Mouse (Mus musculus): Measurements from ENCODE around the gene Rnase9.
"Not testable (repeated sequence)": the region's sequence is repeated elsewhere in the genome, so short reads cannot be mapped to it uniquely, and the experiment has no call there.

Gene Rnase9

DNA sequence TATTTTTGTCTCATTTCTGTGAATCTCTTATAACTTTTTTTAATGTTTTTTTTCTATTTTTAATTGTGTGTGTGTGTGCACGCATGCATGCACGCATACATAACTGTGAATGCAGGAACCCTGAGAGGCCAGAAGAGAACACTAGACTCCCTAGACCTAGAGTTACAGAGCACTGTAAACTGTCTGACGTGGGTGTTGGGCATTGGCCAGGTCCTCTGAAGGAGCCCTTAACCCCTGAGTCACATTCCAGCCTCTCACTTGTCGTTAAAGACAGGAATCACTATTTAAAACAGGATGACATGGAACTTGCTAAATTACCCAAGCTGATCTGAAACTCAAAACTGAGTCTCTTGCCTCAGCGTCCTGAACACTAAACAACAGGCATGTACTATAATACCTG, 10.3 kb upstream of the Rnase9 start:
- in situ Hi-C loops (cut with MboI; ENCODE audit: low sequenced_read_pairs) = no loop called here

- in situ Hi-C loops (cut with MboI; ENCODE audit: low sequenced_read_pairs) = no loop called here
Measured at GRCm38 (mm10) chr14:51050063-51050462, 8.4 kb upstream of the Rnase9 start, which contains the start of gene Rnase11. Gene Rnase11, minus strand, starts transcription at chr14:51050163.

- in situ Hi-C loops (cut with MboI; ENCODE audit: low sequenced_read_pairs) = no loop called here
Measured at GRCm38 (mm10) chr14:51047846-51048245, 6.2 kb upstream of the Rnase9 start.

GRCm38 (mm10) chr14:51036214-51036613, 5.5 kb downstream of the Rnase9 start:
- in situ Hi-C loops (cut with MboI; ENCODE audit: low sequenced_read_pairs) = no loop called here

- in situ Hi-C loops (cut with MboI; ENCODE audit: low sequenced_read_pairs) = no loop called here
Measured at GRCm38 (mm10) chr14:51035206-51035605, 6.5 kb downstream of the Rnase9 start.

DNA sequence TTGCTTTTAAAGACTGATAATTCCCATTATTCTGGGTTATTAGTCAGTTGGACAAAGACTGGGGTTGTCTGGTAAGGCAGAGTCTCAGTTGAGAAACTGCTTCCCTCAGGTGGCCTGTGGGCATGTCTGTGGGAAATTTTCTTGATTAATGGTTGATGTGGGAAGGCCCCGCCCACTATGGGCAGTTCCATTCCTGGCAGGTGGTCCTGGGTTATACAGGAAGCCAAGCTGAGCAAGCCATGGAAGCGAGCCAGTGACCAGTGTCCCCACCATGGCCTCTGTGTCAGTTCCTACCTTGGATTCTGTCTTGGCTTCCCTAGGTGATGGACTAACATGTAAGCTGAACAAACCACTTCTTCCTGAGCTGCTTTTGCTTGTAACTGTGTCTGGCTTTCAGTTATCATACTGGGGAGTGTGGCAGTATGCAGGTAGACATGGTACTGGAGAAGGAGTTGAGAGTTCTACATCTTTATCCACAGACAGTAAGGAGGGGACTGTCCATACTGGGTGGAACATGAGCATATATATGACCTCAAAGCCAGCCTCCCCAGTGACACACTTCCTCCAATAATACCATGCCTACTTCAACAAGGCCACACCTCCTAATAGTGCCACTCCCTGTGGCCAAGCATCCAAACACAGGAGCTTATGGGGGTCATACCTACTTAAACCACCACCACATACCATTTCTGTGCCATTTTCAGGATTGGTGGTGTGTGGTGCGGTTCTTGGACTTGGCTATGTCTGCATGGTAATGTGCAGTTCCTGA, 14.1 kb downstream of the Rnase9 start:
- in situ Hi-C loops (cut with MboI; ENCODE audit: low sequenced_read_pairs) = loop anchor here (10.0 kb wide), 1 partner anchor 77 kb away; no protein-coding TSS in a partner anchor

DNA sequence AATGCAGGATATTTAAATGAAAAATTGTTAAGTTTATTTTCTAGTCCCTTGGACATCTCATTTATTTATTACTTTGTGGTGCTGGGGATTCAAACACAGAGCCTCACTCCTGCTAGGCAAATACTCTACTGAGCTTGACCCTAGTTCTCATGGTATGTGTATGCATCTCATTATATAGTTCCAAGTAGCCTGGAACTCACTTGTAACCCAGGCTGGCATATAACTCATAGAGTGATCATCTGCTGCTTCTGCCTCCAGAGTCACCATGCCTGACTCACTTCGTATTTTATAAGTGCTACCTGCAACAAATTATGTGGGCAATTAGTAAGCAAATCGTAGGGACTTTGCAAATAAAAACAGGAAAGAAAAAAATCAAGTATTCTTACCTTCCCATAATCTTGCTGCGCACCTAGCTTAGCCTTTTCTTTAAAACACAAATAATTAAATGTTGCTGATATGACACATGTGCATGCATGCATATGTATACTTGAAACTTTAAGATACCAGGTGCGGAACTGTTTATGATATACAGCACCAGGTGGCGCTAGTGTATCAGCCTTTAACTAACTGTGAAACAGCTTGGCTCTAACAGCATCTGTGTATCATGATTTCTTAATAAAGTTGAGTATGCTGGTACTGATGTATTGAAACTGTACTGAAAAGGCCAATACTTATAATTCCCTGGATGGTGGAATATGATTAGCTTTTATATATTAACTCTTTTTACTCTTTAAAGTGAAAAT, 15.1 kb downstream of the Rnase9 start:
- in situ Hi-C loops (cut with MboI; ENCODE audit: low sequenced_read_pairs) = loop anchor here (10.0 kb wide), 1 partner anchor 78 kb away; no protein-coding TSS in a partner anchor

GRCm38 (mm10) chr14:51024820-51025219, 16.8 kb downstream of the Rnase9 start:
- in situ Hi-C loops (cut with MboI; ENCODE audit: low sequenced_read_pairs) = loop anchor here (10.0 kb wide), 1 partner anchor 80 kb away; no protein-coding TSS in a partner anchor

DNA sequence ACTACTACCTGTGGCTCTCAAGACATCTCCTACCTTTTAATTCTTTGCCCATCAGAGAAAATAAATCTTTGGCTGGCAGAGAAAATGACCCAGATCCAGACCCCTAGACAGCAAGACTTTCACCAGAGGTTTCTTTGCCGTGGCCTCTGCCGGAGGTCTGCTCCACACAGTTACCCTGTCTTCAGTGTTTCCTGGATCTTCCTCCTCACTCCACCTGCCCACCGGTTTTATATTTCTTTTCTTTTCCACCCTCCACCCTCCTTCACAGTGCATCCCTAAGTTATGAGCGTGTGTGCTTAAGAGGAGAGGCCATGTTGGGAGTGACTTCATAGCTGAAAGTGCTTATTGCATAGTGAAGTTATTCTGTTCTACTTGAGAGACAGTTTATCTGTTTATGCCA, 18.2 kb downstream of the Rnase9 start:
- in situ Hi-C loops (cut with MboI; ENCODE audit: low sequenced_read_pairs) = loop anchor here (10.0 kb wide), 1 partner anchor 81 kb away; no protein-coding TSS in a partner anchor

GRCm38 (mm10) chr14:51017256-51017655, 24.4 kb downstream of the Rnase9 start:
- in situ Hi-C loops (cut with MboI; ENCODE audit: low sequenced_read_pairs) = no loop called here

GRCm38 (mm10) chr14:51015780-51016179, 25.9 kb downstream of the Rnase9 start:
- in situ Hi-C loops (cut with MboI; ENCODE audit: low sequenced_read_pairs) = no loop called here

DNA sequence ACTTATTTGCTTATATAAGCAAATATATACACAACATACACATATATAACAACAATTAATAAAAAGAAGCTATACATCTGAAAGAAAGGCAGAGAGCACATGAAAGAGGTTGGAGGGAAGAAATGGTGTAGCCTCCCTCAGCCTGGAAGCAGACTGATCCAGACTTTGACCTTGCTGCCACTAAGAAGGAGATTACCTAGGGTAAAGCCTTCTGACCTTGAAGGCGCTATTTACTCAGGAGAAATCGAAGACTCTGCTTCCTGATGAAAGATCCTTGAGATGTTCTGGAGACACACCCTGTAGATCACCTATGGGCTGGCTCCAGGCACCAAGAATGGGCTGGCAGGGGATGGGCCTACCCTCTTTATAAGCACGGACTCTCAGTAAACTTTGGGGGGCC, 26.9 kb downstream of the Rnase9 start:
- in situ Hi-C loops (cut with MboI; ENCODE audit: low sequenced_read_pairs) = not testable (repeated sequence)

GRCm38 (mm10) chr14:51009572-51009971, 32.1 kb downstream of the Rnase9 start:
- in situ Hi-C loops (cut with MboI; ENCODE audit: low sequenced_read_pairs) = no loop called here

- in situ Hi-C loops (cut with MboI; ENCODE audit: low sequenced_read_pairs) = no loop called here
Measured at GRCm38 (mm10) chr14:51008781-51009180, 32.9 kb downstream of the Rnase9 start.

DNA sequence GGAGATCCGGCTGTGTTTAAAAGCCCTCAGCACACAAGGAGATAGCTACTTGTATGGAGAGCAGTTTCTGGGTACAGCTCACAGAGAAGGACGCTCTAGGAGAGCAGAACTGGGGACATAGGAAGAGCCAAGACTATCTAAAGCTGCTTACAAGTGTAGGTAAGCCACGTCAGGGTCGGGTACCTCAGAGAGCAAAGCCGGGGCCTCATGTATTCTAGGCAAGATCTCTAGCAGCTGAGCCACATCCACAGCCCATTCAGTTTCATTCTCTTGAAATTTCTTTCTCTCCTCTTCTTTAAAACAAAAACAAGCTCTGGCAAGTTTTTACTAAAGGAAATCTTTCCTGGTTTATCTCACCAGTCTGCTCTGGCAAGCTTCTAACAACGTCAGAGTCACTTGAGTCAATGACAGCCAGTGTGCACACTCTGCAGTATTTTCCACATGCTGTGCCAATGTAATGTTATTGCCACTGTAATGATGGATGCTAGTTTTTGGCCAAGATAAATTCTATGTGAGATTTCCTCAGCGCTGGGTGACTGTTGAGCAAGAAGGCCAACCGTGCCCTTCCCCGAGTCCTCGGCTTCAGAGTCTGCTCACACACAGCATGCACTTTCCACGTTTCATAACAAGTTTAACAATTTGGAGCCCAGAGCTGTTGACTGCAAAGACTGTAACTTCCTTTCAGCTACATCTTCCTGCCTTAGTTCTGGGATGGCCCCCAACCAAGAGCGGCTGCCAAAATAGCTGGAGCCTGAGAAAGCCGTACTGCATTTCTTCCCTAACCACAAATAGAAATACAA, 33.6 kb downstream of the Rnase9 start:
- in situ Hi-C loops (cut with MboI; ENCODE audit: low sequenced_read_pairs) = no loop called here

DNA sequence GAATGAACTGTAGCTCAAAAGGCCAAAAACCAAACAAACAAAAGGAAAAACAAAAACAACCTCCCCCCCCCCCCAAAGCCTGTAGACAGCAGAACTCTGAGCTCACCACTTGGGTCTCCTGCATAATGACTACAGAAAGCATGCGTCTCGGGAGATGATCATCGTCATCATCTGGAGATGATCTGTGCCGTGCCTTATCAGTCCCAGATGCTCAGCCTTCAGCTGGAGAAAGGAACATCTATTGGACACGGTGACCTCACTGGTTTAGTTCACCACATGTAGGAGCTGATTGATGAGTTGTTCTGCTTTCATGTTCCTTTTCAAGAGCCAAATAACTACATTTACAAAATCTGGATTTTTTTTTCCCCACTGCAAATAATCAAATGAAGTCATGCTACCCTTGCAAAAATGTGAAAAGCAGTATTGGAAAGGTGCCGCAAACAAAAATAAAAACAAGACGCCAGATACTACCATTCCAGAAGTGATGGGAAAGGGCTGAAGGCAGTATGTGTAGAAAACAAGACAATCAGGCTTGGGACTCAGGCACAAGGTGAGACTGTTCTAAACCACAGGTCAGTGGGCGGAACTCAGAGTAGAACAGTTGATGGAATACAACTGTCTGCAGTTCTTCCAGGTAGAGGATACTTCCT, 34.4 kb downstream of the Rnase9 start, which contains the start of gene Rnase10:
Rnase10 (plus strand) TSS at position 600 of the 650 bp plus-strand sequence.
- in situ Hi-C loops (cut with MboI; ENCODE audit: low sequenced_read_pairs) = no loop called here

DNA sequence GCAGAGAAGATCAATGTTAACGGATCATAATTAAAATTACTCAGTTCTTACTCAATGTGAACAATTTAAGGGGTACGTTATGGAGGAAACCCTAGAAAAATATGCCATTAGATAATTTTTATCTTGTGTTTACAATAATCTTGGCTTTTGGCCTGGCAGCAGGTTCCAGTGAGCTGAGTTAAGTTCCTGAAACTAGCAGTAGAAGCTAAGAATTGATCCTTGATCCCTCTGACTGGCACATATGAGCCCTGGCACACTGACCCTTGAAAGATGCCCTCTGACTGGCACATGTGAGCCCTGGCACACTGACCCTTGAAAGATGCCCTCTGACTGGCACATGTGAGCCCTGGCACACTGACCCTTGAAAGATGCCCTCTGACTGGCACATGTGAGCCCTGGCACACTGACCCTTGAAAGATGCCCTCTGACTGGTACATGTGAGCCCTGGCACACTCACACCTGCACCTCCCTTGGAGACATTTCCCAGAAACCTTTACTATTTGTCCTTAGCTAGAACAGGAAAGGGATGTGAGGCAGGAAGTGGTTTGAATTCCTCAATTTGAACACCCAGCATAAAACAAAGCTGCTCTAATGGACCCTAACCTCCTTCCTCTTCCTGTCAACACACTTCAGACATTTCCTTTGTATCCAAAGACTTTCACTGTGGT, 43.5 kb downstream of the Rnase9 start:
- in situ Hi-C loops (cut with MboI; ENCODE audit: low sequenced_read_pairs) = no loop called here

DNA sequence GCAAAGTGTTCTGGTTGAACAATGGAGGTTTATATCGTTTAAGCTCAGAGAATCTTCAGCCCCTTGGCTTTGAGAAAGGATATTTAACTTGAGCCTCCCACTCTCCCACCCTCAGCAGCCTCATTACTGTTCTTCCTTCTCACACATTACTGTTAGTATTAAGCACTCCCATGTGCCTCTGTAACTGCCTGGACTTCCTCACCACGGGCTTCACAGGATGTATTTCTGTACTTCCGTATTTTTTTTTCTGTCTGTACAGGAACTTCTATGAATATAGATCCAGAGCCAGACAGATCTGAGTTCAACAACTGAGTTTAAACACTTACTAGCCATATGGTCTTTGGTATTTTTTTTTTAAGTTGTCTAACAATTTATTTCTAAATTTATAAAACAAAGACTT, 44.6 kb downstream of the Rnase9 start:
- in situ Hi-C loops (cut with MboI; ENCODE audit: low sequenced_read_pairs) = no loop called here

GRCm38 (mm10) chr14:50991037-50991436, 50.6 kb downstream of the Rnase9 start:
- in situ Hi-C loops (cut with MboI; ENCODE audit: low sequenced_read_pairs) = no loop called here

Data from CH12F3 (cell line).